Mouse (Mus musculus): ENCODE data around the gene Shmt2. TPM values are rescaled to one million over a fixed set of nuclear protein-coding genes. Genes with fewer than 3 reads are reported as not detected.

Gene Shmt2
- polyA plus RNA-seq, 1 experiment from 2014 or later, result 45.0 TPM

DNA sequence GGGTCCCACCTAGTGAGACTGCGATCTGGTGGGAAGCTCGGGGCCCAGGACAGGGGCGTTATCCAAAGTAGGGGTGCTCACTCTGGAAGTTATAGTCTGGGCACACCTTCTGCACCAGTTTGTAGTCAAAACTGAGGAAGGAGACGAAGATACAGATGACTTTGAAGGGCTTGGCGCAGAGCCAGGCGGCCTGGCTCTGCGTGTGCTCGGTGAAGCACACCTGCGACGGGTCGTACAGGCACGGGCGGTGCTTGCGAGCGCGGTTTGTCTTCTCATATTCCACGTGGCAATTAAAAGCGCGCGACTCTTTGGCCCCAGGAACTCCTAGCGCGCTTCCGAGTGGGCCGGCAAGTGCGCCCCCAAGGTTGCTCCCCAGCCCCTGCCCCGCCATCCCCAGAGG lies 3.8 kb upstream of the Shmt2 start:
- Histone ChIP-seq H3K27me3 (ENCODE audit: control insufficient read depth, insufficient read depth, low read depth, low read length) (peaks cover 32% of the 10 kb centered on the region), H3K9me3 (replicated peaks; ENCODE audit: control insufficient read depth, low read length, poor library complexity, severe bottlenecking) (no peaks in the 10 kb centered on the region), H3K4me3 (ENCODE audit: low read depth, low read length) (peak overlapping the region; percentile 15), H3K4me2 (ENCODE audit: low read length) (peak overlapping the region; percentile 45), H3K9ac (ENCODE audit: low read depth, low read length) (peak overlapping the region; percentile 20; the same call in 1 of the 2 replicates), H3K4me1 (ENCODE audit: control insufficient read depth, insufficient read depth, low read length) (peaks cover 61% of the 10 kb centered on the region), H3K36me3 (ENCODE audit: control insufficient read depth, insufficient read depth, low read length) (no peaks in the 10 kb centered on the region), H3K27ac (ENCODE audit: low read length) (0 out of 2 replicates have a peak overlapping the region, but pooled peaks have one; percentile 53)
- WGBS, result 3% methylated on average over 26 of the region's 26 CpGs
- ATAC-seq, result no peak

DNA sequence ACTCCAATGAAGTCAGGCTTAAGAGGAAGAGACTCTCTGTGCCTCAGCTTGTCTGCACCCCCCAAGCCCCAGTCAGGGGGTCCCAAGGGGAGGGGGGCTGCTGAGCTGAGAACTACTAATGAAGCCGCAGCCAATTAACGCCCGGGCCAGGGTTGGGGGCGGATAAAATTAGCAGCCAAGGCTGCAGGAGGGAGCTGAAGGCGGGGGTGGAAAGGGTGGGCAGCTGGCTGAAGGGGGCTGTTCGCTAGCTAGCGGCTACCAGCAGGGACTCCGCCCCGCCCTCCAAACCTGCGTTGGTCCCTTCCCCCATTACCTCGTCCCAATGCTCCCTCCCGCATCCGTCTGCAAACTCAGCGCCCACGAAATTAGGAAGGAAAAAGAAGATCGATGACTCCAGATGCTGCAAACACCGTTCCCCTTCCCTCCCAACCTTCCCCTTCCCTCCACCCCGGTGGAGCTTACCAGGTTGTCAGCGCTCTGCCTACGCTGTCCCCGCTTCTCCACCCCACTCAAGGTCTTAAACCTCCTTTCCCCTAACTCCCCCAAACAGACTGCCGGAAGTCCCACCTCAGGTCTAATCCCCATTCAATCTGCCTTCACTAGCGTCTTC lies 2.5 kb upstream of the Shmt2 start:
- no peaks in the 10 kb centered on the region for H3K9me3 ChIP-seq (replicated peaks; ENCODE audit: control insufficient read depth, low read length, poor library complexity, severe bottlenecking)
- no peak for ATAC-seq
- WGBS, result 3% methylated on average over 18 of the region's 23 CpGs
- H3K4me3 ChIP-seq (ENCODE audit: low read depth, low read length), result no peak overlapping the region
- peaks cover 29% of the 10 kb centered on the region for H3K27me3 ChIP-seq (ENCODE audit: control insufficient read depth, insufficient read depth, low read depth, low read length)
- 0 out of 2 replicates have a peak overlapping the region, but pooled peaks have one; percentile 26 for H3K9ac ChIP-seq (ENCODE audit: low read depth, low read length)
- peak overlapping the region; percentile 40 for H3K27ac ChIP-seq (ENCODE audit: low read length)
- H3K36me3 ChIP-seq (ENCODE audit: control insufficient read depth, insufficient read depth, low read length), result no peaks in the 10 kb centered on the region
- H3K4me2 ChIP-seq (ENCODE audit: low read length), result 0 out of 2 replicates have a peak overlapping the region, but pooled peaks have one; percentile 17
- H3K4me1 ChIP-seq (ENCODE audit: control insufficient read depth, insufficient read depth, low read length), result peaks cover 55% of the 10 kb centered on the region

DNA sequence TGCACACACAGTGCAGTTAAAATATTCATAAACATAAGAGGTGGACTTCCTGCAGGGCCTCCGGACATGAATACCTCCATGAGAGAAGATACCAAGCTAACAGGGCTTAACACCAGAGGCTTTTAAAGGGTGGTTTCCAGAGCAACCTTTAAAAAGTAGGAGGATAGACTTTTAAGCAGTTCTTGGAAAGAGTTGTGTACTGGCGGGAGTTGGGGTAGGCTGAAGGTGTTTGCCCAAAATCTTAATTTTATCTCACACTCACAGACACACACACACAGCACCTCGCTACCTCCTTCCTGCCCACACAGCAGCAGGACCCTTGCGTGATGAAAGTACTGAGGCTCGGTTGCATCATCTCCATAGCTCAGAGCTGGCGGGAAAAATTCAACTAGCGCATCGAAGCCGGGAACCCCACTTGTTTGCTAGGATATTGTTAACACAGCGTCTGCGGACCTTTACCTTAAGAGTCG lies 598 bp downstream of the Shmt2 start:
- peak; percentile 26 for ATAC-seq
- no peak overlapping the region for H3K27ac ChIP-seq (ENCODE audit: low read length)

DNA sequence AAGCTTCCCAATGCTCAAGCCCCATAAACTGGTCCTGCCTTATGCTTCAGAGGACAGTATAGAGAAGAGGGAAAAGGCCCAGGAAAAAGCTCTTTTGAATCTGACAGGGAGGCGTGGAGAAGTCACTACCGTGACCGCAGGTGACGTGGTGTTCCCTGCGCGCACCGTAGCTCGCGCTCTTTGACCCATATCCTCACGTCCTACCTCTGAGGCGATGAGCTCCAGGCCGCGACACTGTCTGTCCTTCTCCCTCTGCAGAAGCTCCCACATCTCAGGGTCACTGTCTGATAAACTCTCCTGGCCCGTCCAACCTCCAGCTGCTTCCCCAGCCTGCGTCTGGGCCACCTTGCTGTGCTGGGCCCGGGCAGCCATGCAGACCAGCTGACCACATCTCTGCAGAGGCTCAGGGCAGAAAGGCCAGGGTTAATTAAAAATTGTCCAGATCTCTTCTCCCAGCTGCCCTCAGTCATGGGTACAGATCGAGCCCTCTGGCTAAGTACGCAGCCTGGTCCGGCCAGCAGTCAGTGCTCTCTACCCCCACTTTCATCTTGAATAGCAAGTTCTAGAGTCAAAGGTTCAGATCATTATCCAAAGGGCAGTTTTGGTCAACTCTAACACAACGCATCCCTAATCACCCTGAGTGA lies 1.4 kb downstream of the Shmt2 start:
- 82% methylated on average over 20 of the region's 20 CpGs for WGBS
- Histone ChIP-seq H3K4me3 (ENCODE audit: low read depth, low read length) (no peak overlapping the region), H3K27ac (ENCODE audit: low read length) (no peak overlapping the region), H3K27me3 (ENCODE audit: control insufficient read depth, insufficient read depth, low read depth, low read length) (peaks cover 11% of the 10 kb centered on the region), H3K4me2 (ENCODE audit: low read length) (no peak overlapping the region), H3K9ac (ENCODE audit: low read depth, low read length) (0 out of 2 replicates have a peak overlapping the region, but pooled peaks have one; percentile 12), H3K9me3 (replicated peaks; ENCODE audit: control insufficient read depth, low read length, poor library complexity, severe bottlenecking) (no peaks in the 10 kb centered on the region), H3K36me3 (ENCODE audit: control insufficient read depth, insufficient read depth, low read length) (peaks cover 4% of the 10 kb centered on the region; the same call in 1 of the 2 replicates), H3K4me1 (ENCODE audit: control insufficient read depth, insufficient read depth, low read length) (peaks cover 31% of the 10 kb centered on the region)
- no peak for ATAC-seq

More for the DNA sequence above, 598 bp downstream of the Shmt2 start:
- WGBS, result 10% methylated on average over 12 of the region's 12 CpGs
- peak overlapping the region; percentile 58 for H3K4me3 ChIP-seq (ENCODE audit: low read depth, low read length)
- peaks cover 32% of the 10 kb centered on the region for H3K4me1 ChIP-seq (ENCODE audit: control insufficient read depth, insufficient read depth, low read length)
- peak overlapping the region; percentile 96 for H3K4me2 ChIP-seq (ENCODE audit: low read length)
- H3K9me3 ChIP-seq (replicated peaks; ENCODE audit: control insufficient read depth, low read length, poor library complexity, severe bottlenecking), result no peaks in the 10 kb centered on the region
- peak overlapping the region; percentile 63 for H3K9ac ChIP-seq (ENCODE audit: low read depth, low read length)
- H3K36me3 ChIP-seq (ENCODE audit: control insufficient read depth, insufficient read depth, low read length), result peaks cover 4% of the 10 kb centered on the region; the same call in 1 of the 2 replicates
- peaks cover 16% of the 10 kb centered on the region for H3K27me3 ChIP-seq (ENCODE audit: control insufficient read depth, insufficient read depth, low read depth, low read length)

DNA sequence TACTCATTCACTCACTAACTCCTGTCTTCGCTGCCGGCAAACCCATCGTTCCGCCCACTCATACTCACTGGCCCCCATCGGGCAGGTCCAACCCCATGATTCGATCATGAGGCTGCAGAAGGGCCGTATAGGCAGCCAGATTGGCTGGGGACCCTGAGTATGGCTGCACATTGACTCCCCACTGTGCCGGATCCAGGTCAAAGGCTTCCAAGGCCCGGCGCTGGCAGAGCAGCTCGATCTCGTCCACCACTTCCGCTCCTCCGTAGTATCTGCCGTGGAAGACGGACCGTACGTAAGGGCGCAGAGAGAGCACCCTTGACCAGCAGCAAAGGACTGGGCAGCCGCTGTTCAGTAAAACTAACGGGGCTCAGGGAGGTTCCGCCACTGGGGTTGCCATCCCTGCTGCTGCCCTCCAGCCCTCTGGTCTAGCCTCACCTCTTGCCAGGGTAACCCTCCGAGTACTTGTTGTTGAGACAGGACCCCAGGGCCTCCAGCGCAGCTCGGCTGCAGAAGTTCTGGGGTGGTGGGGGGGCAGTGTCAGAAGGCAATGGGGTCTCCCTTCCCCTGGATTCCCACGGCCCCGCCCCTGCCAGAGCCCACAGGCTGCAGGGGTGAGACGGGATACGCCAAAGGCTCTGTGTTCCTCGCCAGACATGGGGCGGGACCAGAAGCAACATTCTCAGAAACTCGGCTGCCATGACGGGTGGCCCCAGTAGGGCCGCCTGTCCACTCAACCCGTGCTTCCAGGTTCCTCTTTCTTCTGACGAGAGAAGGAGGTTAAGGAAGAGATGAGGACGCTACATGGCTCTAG lies 2.1 kb downstream of the Shmt2 start:
- WGBS, result 92% methylated on average over 36 of the region's 37 CpGs
- peaks cover 32% of the 10 kb centered on the region for H3K4me1 ChIP-seq (ENCODE audit: control insufficient read depth, insufficient read depth, low read length)

DNA sequence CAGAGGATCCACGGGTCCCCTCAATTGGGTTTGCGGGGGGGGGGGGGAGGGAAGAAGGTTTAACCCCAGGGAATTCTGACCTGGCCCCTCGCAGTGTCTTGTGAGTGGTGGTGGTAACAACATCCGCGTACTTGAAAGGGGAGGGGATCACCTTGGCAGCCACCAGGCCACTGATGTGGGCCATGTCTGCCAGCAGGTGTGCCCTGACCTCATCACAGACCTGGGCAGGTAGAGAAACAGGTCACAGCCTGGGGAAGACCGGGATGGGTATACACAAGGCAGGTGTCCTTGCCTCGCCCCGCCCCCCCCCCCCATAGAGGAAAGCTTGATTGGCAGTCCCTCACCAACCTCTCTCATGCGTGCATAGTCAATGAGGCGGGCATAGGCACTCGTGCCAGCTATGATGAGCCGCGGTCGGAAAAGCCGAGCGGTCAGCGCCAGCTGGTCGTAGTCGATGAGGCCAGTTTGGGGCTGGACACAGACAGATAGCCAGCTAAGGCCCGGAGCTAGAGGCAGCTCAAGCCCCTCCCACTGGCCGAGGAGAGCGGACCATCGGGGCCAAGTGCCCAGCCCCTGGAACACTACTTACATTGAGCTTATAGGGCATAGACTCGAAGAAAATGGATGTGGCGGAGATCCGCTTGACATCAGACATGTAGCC lies 3.1 kb downstream of the Shmt2 start:
- 96% methylated on average over 24 of the region's 26 CpGs for WGBS
- Histone ChIP-seq H3K27ac (ENCODE audit: low read length) (no peak overlapping the region), H3K9ac (ENCODE audit: low read depth, low read length) (no peak overlapping the region), H3K36me3 (ENCODE audit: control insufficient read depth, insufficient read depth, low read length) (peaks cover 4% of the 10 kb centered on the region; the same call in 1 of the 2 replicates), H3K9me3 (replicated peaks; ENCODE audit: control insufficient read depth, low read length, poor library complexity, severe bottlenecking) (no peaks in the 10 kb centered on the region), H3K4me2 (ENCODE audit: low read length) (no peak overlapping the region), H3K4me3 (ENCODE audit: low read depth, low read length) (no peak overlapping the region), H3K27me3 (ENCODE audit: control insufficient read depth, insufficient read depth, low read depth, low read length) (peaks cover 8% of the 10 kb centered on the region), H3K4me1 (ENCODE audit: control insufficient read depth, insufficient read depth, low read length) (peaks cover 29% of the 10 kb centered on the region)
- no peak for ATAC-seq

More for the DNA sequence above, 2.1 kb downstream of the Shmt2 start:
- Histone ChIP-seq H3K36me3 (ENCODE audit: control insufficient read depth, insufficient read depth, low read length) (peaks cover 4% of the 10 kb centered on the region; the same call in 1 of the 2 replicates), H3K27ac (ENCODE audit: low read length) (no peak overlapping the region), H3K9me3 (replicated peaks; ENCODE audit: control insufficient read depth, low read length, poor library complexity, severe bottlenecking) (no peaks in the 10 kb centered on the region), H3K9ac (ENCODE audit: low read depth, low read length) (no peak overlapping the region), H3K4me2 (ENCODE audit: low read length) (no peak overlapping the region), H3K4me3 (ENCODE audit: low read depth, low read length) (no peak overlapping the region), H3K27me3 (ENCODE audit: control insufficient read depth, insufficient read depth, low read depth, low read length) (peaks cover 13% of the 10 kb centered on the region)
- ATAC-seq, result no peak

DNA sequence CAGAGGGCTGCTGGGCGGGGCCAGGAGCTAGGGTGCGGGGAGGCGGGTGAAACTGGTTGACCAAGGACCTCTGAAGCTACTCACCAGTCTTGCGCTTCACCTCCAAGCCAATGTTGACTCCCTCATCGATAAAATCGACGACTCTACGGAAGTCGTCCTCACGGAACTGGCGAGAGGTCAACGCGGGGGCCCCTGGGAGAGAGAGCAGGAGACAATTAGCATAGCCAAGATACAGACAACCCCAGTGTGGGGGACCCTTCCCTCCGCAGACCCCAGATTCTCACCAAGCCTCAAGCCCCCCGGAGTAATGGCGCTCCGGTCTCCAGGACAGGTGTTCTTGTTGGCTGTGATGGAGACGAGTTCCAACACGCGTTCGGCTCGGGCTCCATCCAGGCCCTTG lies 4.3 kb downstream of the Shmt2 start:
- H3K4me3 ChIP-seq (ENCODE audit: low read depth, low read length), result no peak overlapping the region
- no peaks in the 10 kb centered on the region for H3K9me3 ChIP-seq (replicated peaks; ENCODE audit: control insufficient read depth, low read length, poor library complexity, severe bottlenecking)
- no peak for ATAC-seq
- WGBS, result 97% methylated on average over 22 of the region's 22 CpGs
- peaks cover 4% of the 10 kb centered on the region; the same call in 1 of the 2 replicates for H3K36me3 ChIP-seq (ENCODE audit: control insufficient read depth, insufficient read depth, low read length)
- H3K9ac ChIP-seq (ENCODE audit: low read depth, low read length), result no peak overlapping the region
- no peak overlapping the region for H3K4me2 ChIP-seq (ENCODE audit: low read length)
- H3K27ac ChIP-seq (ENCODE audit: low read length), result no peak overlapping the region
- peaks cover 6% of the 10 kb centered on the region for H3K27me3 ChIP-seq (ENCODE audit: control insufficient read depth, insufficient read depth, low read depth, low read length)
- H3K4me1 ChIP-seq (ENCODE audit: control insufficient read depth, insufficient read depth, low read length), result peaks cover 40% of the 10 kb centered on the region

DNA sequence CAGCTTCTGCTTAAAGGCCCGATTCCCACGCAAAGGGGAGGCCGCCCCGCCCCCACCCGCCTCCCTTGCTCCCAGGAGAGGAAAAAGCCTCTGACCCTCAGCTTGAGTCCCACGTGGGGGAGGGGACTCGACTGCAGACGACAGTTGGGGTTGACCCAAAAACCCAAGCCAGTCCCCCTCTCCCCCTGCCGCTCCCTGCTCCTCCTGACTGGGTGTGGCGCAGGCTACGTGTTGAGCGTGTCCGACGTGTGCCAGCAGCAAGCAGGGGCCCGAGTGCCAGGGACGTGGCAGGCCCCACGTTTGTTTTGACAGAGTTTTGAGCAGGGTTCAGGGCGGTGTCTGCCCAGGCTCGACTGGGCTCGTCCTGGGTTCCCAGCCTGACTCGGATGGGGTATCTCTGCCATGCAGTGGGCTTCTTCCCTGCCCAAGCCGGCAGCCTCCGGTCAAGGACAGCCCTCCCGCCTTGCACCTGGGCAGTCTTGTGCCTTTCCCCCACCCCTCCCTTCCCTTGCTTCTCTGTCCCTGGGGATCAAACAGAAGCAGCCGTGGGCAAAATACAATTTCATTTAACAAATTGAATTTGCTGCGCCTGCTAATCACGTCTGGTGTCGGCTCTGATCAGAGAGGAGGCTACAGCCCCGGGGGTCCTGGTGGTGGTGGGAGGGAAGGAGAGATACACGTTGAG lies 5.5 kb downstream of the Shmt2 start:
- no peak for ATAC-seq
- Histone ChIP-seq H3K27me3 (ENCODE audit: control insufficient read depth, insufficient read depth, low read depth, low read length) (peaks cover 6% of the 10 kb centered on the region), H3K9ac (ENCODE audit: low read depth, low read length) (peak overlapping the region; percentile 1; the same call in 1 of the 2 replicates), H3K27ac (ENCODE audit: low read length) (no peak overlapping the region), H3K36me3 (ENCODE audit: control insufficient read depth, insufficient read depth, low read length) (peaks cover 4% of the 10 kb centered on the region; the same call in 1 of the 2 replicates), H3K9me3 (replicated peaks; ENCODE audit: control insufficient read depth, low read length, poor library complexity, severe bottlenecking) (no peaks in the 10 kb centered on the region), H3K4me1 (ENCODE audit: control insufficient read depth, insufficient read depth, low read length) (peaks cover 44% of the 10 kb centered on the region), H3K4me3 (ENCODE audit: low read depth, low read length) (no peak overlapping the region), H3K4me2 (ENCODE audit: low read length) (peak overlapping the region; percentile 19; the same call in 1 of the 2 replicates)
- 4% methylated on average over 30 of the region's 30 CpGs for WGBS
